Mouse (Mus musculus): ENCODE measurements around the gene Dst. TPM values are rescaled to one million over a fixed set of nuclear protein-coding genes. Genes with fewer than 3 reads are reported as not detected.

Dst gene
- total and polyA plus RNA-seq, 2 experiments from 2014 or later, result 23.1 to 134 TPM

- Histone ChIP-seq H3K4me1 (ENCODE audit: insufficient read depth) (peaks cover 2% of the 10 kb centered on the region; the same call in 1 of the 2 replicates), H3K9ac (no peak overlapping the region), H3K27ac (ENCODE audit: low read depth, low read length) (0 out of 2 replicates have a peak overlapping the region, but pooled peaks have one; percentile 21), H3K36me3 (ENCODE audit: insufficient read depth) (peaks cover 5% of the 10 kb centered on the region; the same call in 1 of the 2 replicates), H3K9me3 (ENCODE audit: low read length) (no peaks in the 10 kb centered on the region), H3K4me2 (ENCODE audit: low read depth) (no peak overlapping the region), H3K27me3 (ENCODE audit: insufficient read depth, low read length) (no peaks in the 10 kb centered on the region), H3K4me3 (ENCODE audit: low read depth, low read length) (no peak overlapping the region)
- DNase-seq (peak; percentile 71), ATAC-seq (peak; percentile 79)
- TF ChIP-seq CTCF (IDR thresholded peaks at IDR 0.05; ENCODE audit: low read depth), result peak; percentile 28
- WGBS, result 36% methylated on average over 8 of the region's 8 CpGs
Measured at GRCm38 (mm10) chr1:34040901-34041721, 133.1 kb downstream of the Dst start.

DNA sequence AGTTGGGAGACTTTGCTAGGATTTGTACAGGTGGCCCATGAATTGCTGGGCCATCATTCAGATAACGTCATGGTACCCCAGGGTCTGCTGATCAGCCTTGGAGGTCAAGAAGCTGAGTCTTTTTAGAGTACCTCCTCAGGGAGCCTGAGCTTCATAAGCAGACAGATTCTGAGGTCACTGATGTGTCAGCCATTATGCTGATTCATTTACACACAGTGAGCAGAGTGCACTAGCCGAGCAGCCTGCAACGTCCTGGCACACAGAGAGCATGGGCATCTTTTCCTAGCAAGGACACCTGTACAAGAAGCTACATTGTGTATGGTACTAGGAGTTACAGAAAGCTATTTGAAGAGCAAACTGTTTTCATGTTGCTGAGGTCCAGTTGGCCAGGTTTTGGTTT, 134.3 kb downstream of the Dst start:
- TF ChIP-seq CTCF (IDR thresholded peaks at IDR 0.05; ENCODE audit: low read depth), result no peak
- Histone ChIP-seq H3K27me3 (ENCODE audit: insufficient read depth, low read length) (no peaks in the 10 kb centered on the region), H3K4me3 (ENCODE audit: low read depth, low read length) (no peak overlapping the region), H3K4me1 (ENCODE audit: insufficient read depth) (peaks cover 2% of the 10 kb centered on the region; the same call in 1 of the 2 replicates), H3K9ac (no peak overlapping the region), H3K27ac (ENCODE audit: low read depth, low read length) (no peak overlapping the region), H3K36me3 (ENCODE audit: insufficient read depth) (no peaks in the 10 kb centered on the region), H3K4me2 (ENCODE audit: low read depth) (no peak overlapping the region), H3K9me3 (ENCODE audit: low read length) (no peaks in the 10 kb centered on the region)
- ATAC-seq, result no peak
- DNase-seq, result no peak
- 57% methylated on average over 3 of the region's 3 CpGs for WGBS

GRCm38 (mm10) chr1:34043327-34043726, 135.3 kb downstream of the Dst start:
- TF ChIP-seq CTCF (IDR thresholded peaks at IDR 0.05; ENCODE audit: low read depth), result no peak
- no peak for ATAC-seq
- WGBS, result 84% methylated on average over 8 of the region's 8 CpGs

DNA sequence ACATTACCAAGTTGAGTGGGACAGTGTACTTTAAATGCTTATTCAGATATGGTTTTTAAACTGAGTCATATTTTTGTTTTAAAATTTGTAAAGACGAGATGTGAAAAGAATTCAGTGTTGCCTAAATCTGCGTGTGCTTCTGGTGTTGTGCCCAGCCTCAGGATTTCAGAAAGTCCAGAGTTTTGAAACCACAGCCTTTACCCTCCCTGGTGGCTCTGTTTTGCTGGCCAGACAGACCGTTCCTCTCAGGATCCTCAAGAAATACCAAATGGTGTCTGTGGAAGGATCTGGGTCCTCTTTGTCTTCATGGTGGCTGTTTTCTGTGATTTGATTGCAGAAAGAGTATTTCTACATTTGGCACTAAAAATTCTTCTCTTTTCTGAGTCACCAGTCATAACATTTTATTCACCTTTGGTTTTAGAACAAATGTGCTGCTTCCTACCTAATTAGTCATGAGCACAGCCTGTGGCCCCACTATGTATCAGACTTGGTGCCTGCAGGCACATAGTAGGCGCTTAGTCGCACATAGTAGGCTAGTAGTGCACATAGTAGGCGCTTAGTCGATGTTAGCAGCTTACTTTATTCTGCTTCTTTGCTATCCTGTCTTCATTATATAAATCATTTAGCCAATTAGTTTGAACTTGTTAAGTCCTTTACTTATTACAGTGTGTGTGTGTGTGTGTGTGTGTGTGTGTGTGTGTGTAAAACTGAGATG, 136.0 kb downstream of the Dst start:
- ATAC-seq, result no peak
- WGBS, result 90% methylated on average over 7 of the region's 7 CpGs
- H3K4me2 ChIP-seq (ENCODE audit: low read depth), result no peak overlapping the region

More at GRCm38 (mm10) chr1:34043327-34043726, 135.3 kb downstream of the Dst start:
- Histone ChIP-seq H3K4me2 (ENCODE audit: low read depth) (no peak overlapping the region), H3K27ac (ENCODE audit: low read depth, low read length) (no peak overlapping the region), H3K4me3 (ENCODE audit: low read depth, low read length) (no peak overlapping the region), H3K9ac (no peak overlapping the region), H3K27me3 (ENCODE audit: insufficient read depth, low read length) (no peaks in the 10 kb centered on the region), H3K4me1 (ENCODE audit: insufficient read depth) (peaks cover 2% of the 10 kb centered on the region; the same call in 1 of the 2 replicates), H3K36me3 (ENCODE audit: insufficient read depth) (no peaks in the 10 kb centered on the region), H3K9me3 (ENCODE audit: low read length) (no peaks in the 10 kb centered on the region)
- no peak for DNase-seq

GRCm38 (mm10) chr1:34044675-34045074, 136.7 kb downstream of the Dst start:
- Histone ChIP-seq H3K36me3 (ENCODE audit: insufficient read depth) (no peaks in the 10 kb centered on the region), H3K4me2 (ENCODE audit: low read depth) (no peak overlapping the region), H3K4me1 (ENCODE audit: insufficient read depth) (peaks cover 2% of the 10 kb centered on the region; the same call in 1 of the 2 replicates), H3K27ac (ENCODE audit: low read depth, low read length) (no peak overlapping the region), H3K27me3 (ENCODE audit: insufficient read depth, low read length) (no peaks in the 10 kb centered on the region), H3K9ac (no peak overlapping the region), H3K9me3 (ENCODE audit: low read length) (no peaks in the 10 kb centered on the region), H3K4me3 (ENCODE audit: low read depth, low read length) (no peak overlapping the region)
- WGBS, result 64% methylated on average over 3 of the region's 3 CpGs
- DNase-seq (no peak), ATAC-seq (no peak)
- TF ChIP-seq CTCF (IDR thresholded peaks at IDR 0.05; ENCODE audit: low read depth), result no peak

More for the DNA sequence above, 136.0 kb downstream of the Dst start:
- Histone ChIP-seq H3K36me3 (ENCODE audit: insufficient read depth) (no peaks in the 10 kb centered on the region), H3K4me1 (ENCODE audit: insufficient read depth) (peaks cover 2% of the 10 kb centered on the region; the same call in 1 of the 2 replicates), H3K27ac (ENCODE audit: low read depth, low read length) (no peak overlapping the region), H3K9me3 (ENCODE audit: low read length) (no peaks in the 10 kb centered on the region), H3K4me3 (ENCODE audit: low read depth, low read length) (no peak overlapping the region), H3K9ac (no peak overlapping the region), H3K27me3 (ENCODE audit: insufficient read depth, low read length) (no peaks in the 10 kb centered on the region)
- DNase-seq, result no peak
- TF ChIP-seq CTCF (IDR thresholded peaks at IDR 0.05; ENCODE audit: low read depth), result no peak

DNA sequence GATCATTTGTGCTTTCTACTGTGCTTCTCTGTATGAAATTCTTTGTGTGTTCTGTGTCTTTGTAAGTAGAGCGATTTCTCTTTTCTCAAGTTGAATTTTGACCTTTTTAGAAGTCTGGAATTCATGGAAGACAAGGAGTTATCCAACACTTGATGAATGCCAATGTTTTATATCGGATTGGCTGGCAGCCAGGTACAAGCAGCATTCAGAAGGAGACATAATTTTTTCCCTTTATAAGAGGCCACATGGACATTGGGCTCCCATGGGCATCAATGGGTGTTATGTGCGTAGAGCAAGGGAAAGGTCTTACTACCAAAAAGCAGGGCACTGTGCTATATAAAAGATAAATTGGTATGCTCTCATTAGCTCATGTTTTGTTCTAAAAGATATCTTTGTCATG, 139.3 kb downstream of the Dst start:
- 71% methylated on average over 3 of the region's 3 CpGs for WGBS

More for the DNA sequence above, 139.3 kb downstream of the Dst start:
- DNase-seq (no peak), ATAC-seq (no peak)
- H3K27ac ChIP-seq (ENCODE audit: low read depth, low read length), result no peak overlapping the region
- peaks cover 2% of the 10 kb centered on the region; the same call in 1 of the 2 replicates for H3K4me1 ChIP-seq (ENCODE audit: insufficient read depth)
- no peak overlapping the region for H3K4me3 ChIP-seq (ENCODE audit: low read depth, low read length)
- no peak overlapping the region for H3K9ac ChIP-seq
- no peaks in the 10 kb centered on the region for H3K27me3 ChIP-seq (ENCODE audit: insufficient read depth, low read length)
- no peaks in the 10 kb centered on the region for H3K36me3 ChIP-seq (ENCODE audit: insufficient read depth)
- no peak overlapping the region for H3K4me2 ChIP-seq (ENCODE audit: low read depth)
- TF ChIP-seq CTCF (IDR thresholded peaks at IDR 0.05; ENCODE audit: low read depth), result no peak
- H3K9me3 ChIP-seq (ENCODE audit: low read length), result no peaks in the 10 kb centered on the region
